Mouse (Mus musculus): ENCODE measurements around the gene Fitm2. TPM values are rescaled to one million over a fixed set of nuclear protein-coding genes. Genes with fewer than 3 reads are reported as not detected.
A peak's percentile ranks its signal among the peaks of the same experiment; 100 is the strongest.

The Fitm2 gene
- polyA plus RNA-seq, 1 experiment from 2014 or later: 13.6 TPM

GRCm38 (mm10) chr2:163424597-163424996 is 47.8 kb downstream of the Fitm2 start, which contains the start of gene Oser1:
Gene Oser1, minus strand, starts transcription at chr2:163424697.
- no peak for ATAC-seq (ENCODE audit: low FRiP score, low TSS enrichment)

GRCm38 (mm10) chr2:163422895-163423660 is 49.4 kb downstream of the Fitm2 start:
- ATAC-seq (ENCODE audit: low FRiP score, low TSS enrichment) (no peak), DNase-seq (no peak)
- 86% methylated on average over 9 of the region's 9 CpGs for WGBS
- Histone ChIP-seq H3K9ac (replicated peaks; ENCODE audit: low read length) (no peak overlapping the region), H3K4me2 (ENCODE audit: low read length) (no peak overlapping the region), H3K36me3 (ENCODE audit: control insufficient read depth, insufficient read depth, low read length) (peaks cover 7% of the 10 kb centered on the region; the same call in 1 of the 2 replicates), H3K27me3 (ENCODE audit: control insufficient read depth, insufficient read depth, low read length) (no peaks in the 10 kb centered on the region), H3K9me3 (ENCODE audit: control insufficient read depth, low read length) (no peaks in the 10 kb centered on the region), H3K4me3 (replicated peaks; ENCODE audit: low read depth, low read length) (no peak overlapping the region), H3K27ac (replicated peaks; ENCODE audit: low read depth, low read length) (no peak overlapping the region), H3K4me1 (ENCODE audit: control insufficient read depth, insufficient read depth, low read length) (peaks cover 19% of the 10 kb centered on the region)

More at GRCm38 (mm10) chr2:163424597-163424996, 47.8 kb downstream of the Fitm2 start, which contains the start of gene Oser1:
- Histone ChIP-seq H3K36me3 (ENCODE audit: control insufficient read depth, insufficient read depth, low read length) (peaks cover 7% of the 10 kb centered on the region; the same call in 1 of the 2 replicates), H3K27me3 (ENCODE audit: control insufficient read depth, insufficient read depth, low read length) (no peaks in the 10 kb centered on the region), H3K9ac (replicated peaks; ENCODE audit: low read length) (no peak within 1 kb of the TSS), H3K4me3 (replicated peaks; ENCODE audit: low read depth, low read length) (no peak within 1 kb of the TSS), H3K27ac (replicated peaks; ENCODE audit: low read depth, low read length) (no peak within 1 kb of the TSS), H3K4me1 (ENCODE audit: control insufficient read depth, insufficient read depth, low read length) (peaks cover 13% of the 10 kb centered on the region), H3K9me3 (ENCODE audit: control insufficient read depth, low read length) (no peaks in the 10 kb centered on the region), H3K4me2 (ENCODE audit: low read length) (no peak within 1 kb of the TSS)
- 79% methylated on average over 6 of the region's 6 CpGs for WGBS
- DNase-seq: no peak

- no peak for DNase-seq
Observed at GRCm38 (mm10) chr2:163420366-163420886, 52.0 kb downstream of the Fitm2 start.

GRCm38 (mm10) chr2:163419346-163420045 is 52.9 kb downstream of the Fitm2 start:
- peak overlapping the region; percentile 81 for H3K4me3 ChIP-seq (replicated peaks; ENCODE audit: low read depth, low read length)
- H3K27me3 ChIP-seq (ENCODE audit: control insufficient read depth, insufficient read depth, low read length): no peaks in the 10 kb centered on the region
- DNase-seq: peak; percentile 99
- H3K9me3 ChIP-seq (ENCODE audit: control insufficient read depth, low read length): no peaks in the 10 kb centered on the region
- peaks cover 14% of the 10 kb centered on the region; the same call in 1 of the 2 replicates for H3K36me3 ChIP-seq (ENCODE audit: control insufficient read depth, insufficient read depth, low read length)
- H3K27ac ChIP-seq (replicated peaks; ENCODE audit: low read depth, low read length): peak overlapping the region; percentile 71
- H3K4me2 ChIP-seq (ENCODE audit: low read length): peak overlapping the region; percentile 92
- peak; percentile 99 for ATAC-seq (ENCODE audit: low FRiP score, low TSS enrichment)
- WGBS: under 1% methylated on average over 69 of the region's 71 CpGs
- peak overlapping the region; percentile 68 for H3K9ac ChIP-seq (replicated peaks; ENCODE audit: low read length)
- peaks cover 26% of the 10 kb centered on the region for H3K4me1 ChIP-seq (ENCODE audit: control insufficient read depth, insufficient read depth, low read length)

More at GRCm38 (mm10) chr2:163420366-163420886, 52.0 kb downstream of the Fitm2 start:
- Histone ChIP-seq H3K4me3 (replicated peaks; ENCODE audit: low read depth, low read length) (peak overlapping the region; percentile 81), H3K27ac (replicated peaks; ENCODE audit: low read depth, low read length) (no peak overlapping the region), H3K27me3 (ENCODE audit: control insufficient read depth, insufficient read depth, low read length) (no peaks in the 10 kb centered on the region), H3K36me3 (ENCODE audit: control insufficient read depth, insufficient read depth, low read length) (peaks cover 7% of the 10 kb centered on the region; the same call in 1 of the 2 replicates), H3K9me3 (ENCODE audit: control insufficient read depth, low read length) (no peaks in the 10 kb centered on the region), H3K9ac (replicated peaks; ENCODE audit: low read length) (peak overlapping the region; percentile 66), H3K4me1 (ENCODE audit: control insufficient read depth, insufficient read depth, low read length) (peaks cover 26% of the 10 kb centered on the region), H3K4me2 (ENCODE audit: low read length) (peak overlapping the region; percentile 71)
- WGBS: 43% methylated on average over 10 of the region's 10 CpGs
- no peak for ATAC-seq (ENCODE audit: low FRiP score, low TSS enrichment)

GRCm38 (mm10) chr2:163418841-163419345 is 53.5 kb downstream of the Fitm2 start:
- Histone ChIP-seq H3K36me3 (ENCODE audit: control insufficient read depth, insufficient read depth, low read length) (peaks cover 19% of the 10 kb centered on the region), H3K9ac (replicated peaks; ENCODE audit: low read length) (peak overlapping the region; percentile 68), H3K4me3 (replicated peaks; ENCODE audit: low read depth, low read length) (peak overlapping the region; percentile 81), H3K27me3 (ENCODE audit: control insufficient read depth, insufficient read depth, low read length) (no peaks in the 10 kb centered on the region), H3K9me3 (ENCODE audit: control insufficient read depth, low read length) (no peaks in the 10 kb centered on the region), H3K4me1 (ENCODE audit: control insufficient read depth, insufficient read depth, low read length) (peaks cover 26% of the 10 kb centered on the region), H3K27ac (replicated peaks; ENCODE audit: low read depth, low read length) (peak overlapping the region; percentile 71), H3K4me2 (ENCODE audit: low read length) (peak overlapping the region; percentile 92)
- ATAC-seq (ENCODE audit: low FRiP score, low TSS enrichment) (peak; percentile 64), DNase-seq (no peak)
- under 1% methylated on average over 50 of the region's 50 CpGs for WGBS

- DNase-seq (no peak), ATAC-seq (ENCODE audit: low FRiP score, low TSS enrichment) (no peak)
- Histone ChIP-seq H3K27me3 (ENCODE audit: control insufficient read depth, insufficient read depth, low read length) (no peaks in the 10 kb centered on the region), H3K36me3 (ENCODE audit: control insufficient read depth, insufficient read depth, low read length) (peaks cover 24% of the 10 kb centered on the region), H3K9me3 (ENCODE audit: control insufficient read depth, low read length) (no peaks in the 10 kb centered on the region), H3K9ac (replicated peaks; ENCODE audit: low read length) (no peak overlapping the region), H3K4me2 (ENCODE audit: low read length) (peak overlapping the region; percentile 92), H3K27ac (replicated peaks; ENCODE audit: low read depth, low read length) (no peak overlapping the region), H3K4me3 (replicated peaks; ENCODE audit: low read depth, low read length) (peak overlapping the region; percentile 81), H3K4me1 (ENCODE audit: control insufficient read depth, insufficient read depth, low read length) (peaks cover 26% of the 10 kb centered on the region)
Observed at GRCm38 (mm10) chr2:163417830-163418229, 54.6 kb downstream of the Fitm2 start.

GRCm38 (mm10) chr2:163417026-163417425 is 55.4 kb downstream of the Fitm2 start:
- DNase-seq (no peak), ATAC-seq (ENCODE audit: low FRiP score, low TSS enrichment) (no peak)
- Histone ChIP-seq H3K9me3 (ENCODE audit: control insufficient read depth, low read length) (no peaks in the 10 kb centered on the region), H3K9ac (replicated peaks; ENCODE audit: low read length) (no peak overlapping the region), H3K27me3 (ENCODE audit: control insufficient read depth, insufficient read depth, low read length) (no peaks in the 10 kb centered on the region), H3K4me1 (ENCODE audit: control insufficient read depth, insufficient read depth, low read length) (peaks cover 26% of the 10 kb centered on the region), H3K36me3 (ENCODE audit: control insufficient read depth, insufficient read depth, low read length) (peaks cover 27% of the 10 kb centered on the region), H3K27ac (replicated peaks; ENCODE audit: low read depth, low read length) (no peak overlapping the region), H3K4me2 (ENCODE audit: low read length) (no peak overlapping the region), H3K4me3 (replicated peaks; ENCODE audit: low read depth, low read length) (no peak overlapping the region)
- 93% methylated on average over 6 of the region's 6 CpGs for WGBS

Measured in midbrain, embryonic 14.5 days (tissue).